Mouse (Mus musculus): Measurements from ENCODE around the gene Fitm1. TPM values are rescaled to one million over a fixed set of nuclear protein-coding genes. Genes with fewer than 3 reads are reported as not detected.

The Fitm1 gene
- total and polyA plus RNA-seq, 2 experiments: 7.5 to 45.7 TPM

- no peaks in the 10 kb centered on the region for H3K79me2 ChIP-seq (ENCODE audit: control insufficient read depth, insufficient read depth, low read length)
- no peak overlapping the region for H3K9ac ChIP-seq (ENCODE audit: low read depth, low read length)
- no peak for DNase-seq (ENCODE audit: extremely low read depth, low read depth, low spot score)
- no peak overlapping the region for H3K4me3 ChIP-seq (ENCODE audit: insufficient read depth, low read depth, low read length)
- H3K4me1 ChIP-seq (ENCODE audit: control insufficient read depth, insufficient read depth, low read length): peaks cover 3% of the 10 kb centered on the region; the same call in 1 of the 2 replicates
- peaks cover 12% of the 10 kb centered on the region for H3K36me3 ChIP-seq (ENCODE audit: control insufficient read depth, insufficient read depth, low read length)
- no peak overlapping the region for H3K27ac ChIP-seq (replicated peaks; ENCODE audit: insufficient read depth, low read depth, low read length)
- no peaks in the 10 kb centered on the region for H3K27me3 ChIP-seq (ENCODE audit: control insufficient read depth, insufficient read depth, low read length)
- TF ChIP-seq POLR2A (IDR thresholded peaks at IDR 0.05; ENCODE audit: extremely low read depth, insufficient read depth, low read length): no peak
- no peak for TF ChIP-seq CTCF (IDR thresholded peaks at IDR 0.05; ENCODE audit: low read depth, low read length)
- 71% methylated on average over 6 of the region's 6 CpGs for WGBS
Observed at GRCm38 (mm10) chr14:55613346-55613745, 37.9 kb downstream of the Fitm1 start.

- H3K27ac ChIP-seq (replicated peaks; ENCODE audit: insufficient read depth, low read depth, low read length): no peak overlapping the region
- no peak for DNase-seq (ENCODE audit: extremely low read depth, low read depth, low spot score)
- no peak overlapping the region for H3K4me3 ChIP-seq (ENCODE audit: insufficient read depth, low read depth, low read length)
- peaks cover 3% of the 10 kb centered on the region; the same call in 1 of the 2 replicates for H3K4me1 ChIP-seq (ENCODE audit: control insufficient read depth, insufficient read depth, low read length)
- TF ChIP-seq CTCF (IDR thresholded peaks at IDR 0.05; ENCODE audit: low read depth, low read length): no peak
- no peak for TF ChIP-seq POLR2A (IDR thresholded peaks at IDR 0.05; ENCODE audit: extremely low read depth, insufficient read depth, low read length)
- H3K79me2 ChIP-seq (ENCODE audit: control insufficient read depth, insufficient read depth, low read length): no peaks in the 10 kb centered on the region
- H3K9ac ChIP-seq (ENCODE audit: low read depth, low read length): no peak overlapping the region
- 95% methylated on average over 7 of the region's 7 CpGs for WGBS
- peaks cover under 1% of the 10 kb centered on the region; the same call in 1 of the 2 replicates for H3K36me3 ChIP-seq (ENCODE audit: control insufficient read depth, insufficient read depth, low read length)
- H3K27me3 ChIP-seq (ENCODE audit: control insufficient read depth, insufficient read depth, low read length): no peaks in the 10 kb centered on the region
Observed at GRCm38 (mm10) chr14:55614565-55615178, 39.3 kb downstream of the Fitm1 start.

GRCm38 (mm10) chr14:55615876-55616275 lies 40.5 kb downstream of the Fitm1 start:
- H3K4me3 ChIP-seq (ENCODE audit: insufficient read depth, low read depth, low read length): no peak overlapping the region
- no peaks in the 10 kb centered on the region for H3K27me3 ChIP-seq (ENCODE audit: control insufficient read depth, insufficient read depth, low read length)
- H3K36me3 ChIP-seq (ENCODE audit: control insufficient read depth, insufficient read depth, low read length): no peaks in the 10 kb centered on the region
- H3K27ac ChIP-seq (replicated peaks; ENCODE audit: insufficient read depth, low read depth, low read length): no peak overlapping the region; the same call in 1 of the 2 replicates
- WGBS: 21% methylated on average over 2 of the region's 2 CpGs
- peaks cover 3% of the 10 kb centered on the region; the same call in 1 of the 2 replicates for H3K4me1 ChIP-seq (ENCODE audit: control insufficient read depth, insufficient read depth, low read length)
- H3K9ac ChIP-seq (ENCODE audit: low read depth, low read length): no peak overlapping the region
- DNase-seq (ENCODE audit: extremely low read depth, low read depth, low spot score): peak; percentile 81
- no peaks in the 10 kb centered on the region for H3K79me2 ChIP-seq (ENCODE audit: control insufficient read depth, insufficient read depth, low read length)
- no peak for TF ChIP-seq POLR2A (IDR thresholded peaks at IDR 0.05; ENCODE audit: extremely low read depth, insufficient read depth, low read length)

- Histone ChIP-seq H3K9ac (ENCODE audit: low read depth, low read length) (no peak overlapping the region), H3K36me3 (ENCODE audit: control insufficient read depth, insufficient read depth, low read length) (no peaks in the 10 kb centered on the region), H3K4me1 (ENCODE audit: control insufficient read depth, insufficient read depth, low read length) (peaks cover 3% of the 10 kb centered on the region; the same call in 1 of the 2 replicates), H3K27me3 (ENCODE audit: control insufficient read depth, insufficient read depth, low read length) (no peaks in the 10 kb centered on the region), H3K4me3 (ENCODE audit: insufficient read depth, low read depth, low read length) (no peak overlapping the region), H3K27ac (replicated peaks; ENCODE audit: insufficient read depth, low read depth, low read length) (no peak overlapping the region), H3K79me2 (ENCODE audit: control insufficient read depth, insufficient read depth, low read length) (no peaks in the 10 kb centered on the region)
- no peak for DNase-seq (ENCODE audit: extremely low read depth, low read depth, low spot score)
- WGBS: 78% methylated on average over 2 of the region's 2 CpGs
- TF ChIP-seq CTCF (IDR thresholded peaks at IDR 0.05; ENCODE audit: low read depth, low read length): no peak
- no peak for TF ChIP-seq POLR2A (IDR thresholded peaks at IDR 0.05; ENCODE audit: extremely low read depth, insufficient read depth, low read length)
Observed at GRCm38 (mm10) chr14:55616844-55617243, 41.4 kb downstream of the Fitm1 start.

GRCm38 (mm10) chr14:55617822-55618221 lies 42.4 kb downstream of the Fitm1 start, which contains the start of gene Rec8:
Rec8 (plus strand) TSS chr14:55618037.
- Histone ChIP-seq H3K27ac (replicated peaks; ENCODE audit: insufficient read depth, low read depth, low read length) (no peak within 1 kb of the TSS), H3K27me3 (ENCODE audit: control insufficient read depth, insufficient read depth, low read length) (no peaks in the 10 kb centered on the region), H3K4me3 (ENCODE audit: insufficient read depth, low read depth, low read length) (peak within 1 kb of the TSS; percentile 5; the same call in 1 of the 2 replicates), H3K4me1 (ENCODE audit: control insufficient read depth, insufficient read depth, low read length) (peaks cover 3% of the 10 kb centered on the region; the same call in 1 of the 2 replicates), H3K36me3 (ENCODE audit: control insufficient read depth, insufficient read depth, low read length) (no peaks in the 10 kb centered on the region), H3K9ac (ENCODE audit: low read depth, low read length) (no peak within 1 kb of the TSS), H3K79me2 (ENCODE audit: control insufficient read depth, insufficient read depth, low read length) (no peaks in the 10 kb centered on the region)
- TF ChIP-seq CTCF (IDR thresholded peaks at IDR 0.05; ENCODE audit: low read depth, low read length) (0 out of 2 replicates have a peak, but pooled peaks have one; percentile 4), POLR2A (IDR thresholded peaks at IDR 0.05; ENCODE audit: extremely low read depth, insufficient read depth, low read length) (no peak)
- WGBS: 21% methylated on average over 21 of the region's 21 CpGs
- peak; percentile 71 for DNase-seq (ENCODE audit: extremely low read depth, low read depth, low spot score)
